ENCODE assay signal across 14 mouse cellular contexts in the genomic region with DNA sequence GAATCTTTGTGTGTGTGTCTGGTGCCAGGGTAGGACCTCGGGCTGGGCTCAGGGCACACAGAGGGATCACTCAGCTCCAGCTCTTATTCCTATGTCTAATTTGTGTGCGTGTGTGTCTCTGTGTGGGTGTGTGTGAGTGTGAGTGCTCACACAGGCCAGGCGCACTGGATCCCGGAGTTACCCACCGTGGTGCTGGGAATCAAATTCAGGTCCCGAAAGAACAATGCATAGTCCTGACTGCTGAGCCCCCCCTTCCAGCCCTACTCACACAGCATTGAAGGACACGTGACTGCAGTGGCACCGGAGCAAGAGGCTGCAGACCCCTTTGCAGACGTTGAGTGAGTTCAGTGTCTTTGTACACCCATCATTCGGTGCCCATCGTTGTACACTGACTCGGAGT. TPM values are rescaled to one million over a fixed set of nuclear protein-coding genes. Genes with fewer than 3 reads are reported as not detected.
DNase-seq lines count a peak whose midpoint lies in the region; ATAC-seq lines count a peak whose summit lies in the region.
"Had no signal": no experiment of that assay in that cellular context is flagged by ENCODE, and none has a peak within 500 bp of the region (broad histone marks: within the 10 kb centered on the region; RNA-seq: fewer than 3 reads in every experiment).

No protein-coding gene starts in this region.

- no peaks in the 10 kb centered on the region for H3K27me3 ChIP-seq in heart, embryonic 11.5 days (ENCODE audit: control insufficient read depth, insufficient read depth, low read length)
- no peaks in the 10 kb centered on the region for H3K27me3 ChIP-seq in kidney, embryonic 15.5 days
- no peaks in the 10 kb centered on the region for H3K27me3 ChIP-seq in embryonic facial prominence, embryonic 11.5 days (ENCODE audit: control insufficient read depth, insufficient read depth, low read length)
- no peaks in the 10 kb centered on the region for H3K27me3 ChIP-seq in limb, embryonic 10.5 days (ENCODE audit: low read depth, poor library complexity, severe bottlenecking)

- 90% methylated on average over 12 of the region's 12 CpGs for WGBS in heart, embryonic 11.5 days (ENCODE audit: insufficient replicate concordance)
- 91% methylated on average over 12 of the region's 12 CpGs for WGBS in kidney, embryonic 15.5 days
- WGBS in embryonic facial prominence, embryonic 11.5 days, result 91% methylated on average over 12 of the region's 12 CpGs
- WGBS in limb, embryonic 10.5 days, result 98% methylated on average over 12 of the region's 12 CpGs

- H3K27ac ChIP-seq in heart, embryonic 11.5 days (ENCODE audit: low read depth, low read length), result peak overlapping the region; percentile 98
- peak overlapping the region; percentile 93; the same call in 1 of the 2 replicates for H3K27ac ChIP-seq in kidney, embryonic 15.5 days
- H3K27ac ChIP-seq in embryonic facial prominence, embryonic 11.5 days (replicated peaks; ENCODE audit: low read depth, low read length), result peak overlapping the region; percentile 82
- peak overlapping the region; percentile 83 for H3K27ac ChIP-seq in limb, embryonic 10.5 days

- intact Hi-C loops in heart, postnatal 36 days (cut with DNase I), result loop anchor here (2.0 kb wide), 1 partner anchor 16 kb away; no protein-coding TSS in a partner anchor

- peak overlapping the region; percentile 54; the same call in 1 of the 2 replicates for H3K4me3 ChIP-seq in heart, embryonic 11.5 days (ENCODE audit: low read depth, low read length)
- H3K4me3 ChIP-seq in kidney, embryonic 15.5 days (replicated peaks), result no peak overlapping the region
- H3K4me3 ChIP-seq in embryonic facial prominence, embryonic 11.5 days (ENCODE audit: low read depth, low read length), result no peak overlapping the region
- peak overlapping the region; percentile 46; the same call in 1 of the 2 replicates for H3K4me3 ChIP-seq in limb, embryonic 10.5 days

- no peaks in the 10 kb centered on the region for H3K9me3 ChIP-seq in heart, embryonic 11.5 days (replicated peaks; ENCODE audit: control insufficient read depth, low read length)
- no peaks in the 10 kb centered on the region for H3K9me3 ChIP-seq in kidney, embryonic 15.5 days (replicated peaks)
- H3K9me3 ChIP-seq in embryonic facial prominence, embryonic 11.5 days (replicated peaks; ENCODE audit: control insufficient read depth, low read length), result no peaks in the 10 kb centered on the region
- no peaks in the 10 kb centered on the region for H3K9me3 ChIP-seq in limb, embryonic 10.5 days (replicated peaks)
- H3K9me3 ChIP-seq: G1E had no signal

- H3K4me2 ChIP-seq in heart, embryonic 11.5 days, result peak overlapping the region; percentile 88
- peak overlapping the region; percentile 61 for H3K4me2 ChIP-seq in kidney, embryonic 15.5 days
- H3K4me2 ChIP-seq in embryonic facial prominence, embryonic 11.5 days (ENCODE audit: low read depth, low read length), result no peak overlapping the region; the same call in 1 of the 2 replicates

- peaks cover 71% of the 10 kb centered on the region for H3K4me1 ChIP-seq in heart, embryonic 11.5 days (ENCODE audit: control insufficient read depth, insufficient read depth, low read length)
- peaks cover 62% of the 10 kb centered on the region for H3K4me1 ChIP-seq in kidney, embryonic 15.5 days
- H3K4me1 ChIP-seq in embryonic facial prominence, embryonic 11.5 days (ENCODE audit: control insufficient read depth, insufficient read depth, low read length), result peaks cover 17% of the 10 kb centered on the region
- H3K4me1 ChIP-seq in limb, embryonic 10.5 days, result peaks cover 60% of the 10 kb centered on the region

- no peak for DNase-seq in heart, postnatal 36 days
- no peak for DNase-seq in kidney, adult 9 months
- no peak for DNase-seq in embryonic facial prominence, embryonic 11.5 days (ENCODE audit: low spot score)
- DNase-seq in limb, embryonic 10.5 days (ENCODE audit: low spot score), result no peak
- no peak for DNase-seq in adrenal gland, postnatal 10 days
- DNase-seq: kidney, postnatal 14 days; liver had no signal

- no peaks in the 10 kb centered on the region for H3K36me3 ChIP-seq in heart, embryonic 11.5 days (ENCODE audit: control insufficient read depth, insufficient read depth, low read length)
- peaks cover 12% of the 10 kb centered on the region; the same call in 1 of the 2 replicates for H3K36me3 ChIP-seq in kidney, embryonic 15.5 days
- H3K36me3 ChIP-seq in embryonic facial prominence, embryonic 11.5 days (replicated peaks; ENCODE audit: control insufficient read depth, insufficient read depth, low read depth, low read length), result no peaks in the 10 kb centered on the region
- H3K36me3 ChIP-seq in limb, embryonic 10.5 days, result peaks cover 39% of the 10 kb centered on the region

- H3K9ac ChIP-seq in heart, embryonic 11.5 days (ENCODE audit: low read depth, low read length), result no peak overlapping the region
- H3K9ac ChIP-seq in kidney, embryonic 15.5 days, result no peak overlapping the region
- H3K9ac ChIP-seq in embryonic facial prominence, embryonic 11.5 days (replicated peaks; ENCODE audit: low read length), result no peak overlapping the region

- ATAC-seq in heart, embryonic 11.5 days (replicated peaks; ENCODE audit: insufficient number of reproducible peaks, low FRiP score, low TSS enrichment), result no peak
- no peak for ATAC-seq in kidney, embryonic 15.5 days (replicated peaks; ENCODE audit: low FRiP score)
- no peak for ATAC-seq in embryonic facial prominence, embryonic 11.5 days (replicated peaks; ENCODE audit: insufficient number of reproducible peaks, low FRiP score, low TSS enrichment, low read depth)

RNA-seq across cellular contexts. Expression of a gene that starts 26.1 kb away (rescaled TPM):
- 41.5 and 45.9 TPM in 2 replicates for polyA plus RNA-seq in heart, embryonic 11.5 days (2014; fragmentation: Nextera tagmentation; extraction: Ambion mirVana)
- 10 to 100 TPM; 51.2 to 59.1 TPM for total RNA-seq in heart, postnatal 36 days (2021)
- polyA plus RNA-seq in kidney, embryonic 15.5 days (2015; fragmentation: Nextera tagmentation; extraction: Ambion mirVana), result 46.4 and 51.3 TPM in 2 replicates
- polyA plus RNA-seq in embryonic facial prominence, embryonic 11.5 days (2014; fragmentation: Nextera tagmentation; extraction: Ambion mirVana), result 30.1 and 34.4 TPM in 2 replicates
- 49.8 and 52.3 TPM in 2 replicates for polyA plus RNA-seq in limb, embryonic 10.5 days (2016; fragmentation: Nextera tagmentation; extraction: Ambion mirVana)
- 100 to 1,000 TPM; 122 to 123 TPM for total RNA-seq in adrenal gland, postnatal 10 days (2021)

RNA-seq across cellular contexts. Expression of a gene that starts 48.0 kb away (rescaled TPM):
- polyA plus RNA-seq in heart, embryonic 11.5 days (2014; fragmentation: Nextera tagmentation; extraction: Ambion mirVana), result 0.97 and 1.1 TPM in 2 replicates
- total RNA-seq in heart, postnatal 36 days (2021), result not detected
- 0.12 and 0.79 TPM in 2 replicates for polyA plus RNA-seq in kidney, embryonic 15.5 days (2015; fragmentation: Nextera tagmentation; extraction: Ambion mirVana)
- not detected in 2 replicates for polyA plus RNA-seq in embryonic facial prominence, embryonic 11.5 days (2014; fragmentation: Nextera tagmentation; extraction: Ambion mirVana)
- not detected in 2 replicates for polyA plus RNA-seq in limb, embryonic 10.5 days (2016; fragmentation: Nextera tagmentation; extraction: Ambion mirVana)
- 1 to 10 TPM; 1.3 to 9.6 TPM for total RNA-seq in adrenal gland, postnatal 10 days (2021)
- total RNA-seq: layer of hippocampus, postnatal 10 days had no signal
- polyA plus RNA-seq: C2C12; frontal cortex, adult 2 months; G1E; midbrain, embryonic 16.5 days had no signal

RNA-seq across cellular contexts. Expression of a gene that starts 51.9 kb away (rescaled TPM):
- polyA plus RNA-seq in heart, embryonic 11.5 days (2014; fragmentation: Nextera tagmentation; extraction: Ambion mirVana), result 8.1 and 10.5 TPM in 2 replicates
- 1 to 10 TPM; 3.1 to 3.5 TPM for total RNA-seq in heart, postnatal 36 days (2021)
- 32.9 and 33.0 TPM in 2 replicates for polyA plus RNA-seq in kidney, embryonic 15.5 days (2015; fragmentation: Nextera tagmentation; extraction: Ambion mirVana)
- 13.6 and 14.7 TPM in 2 replicates for polyA plus RNA-seq in embryonic facial prominence, embryonic 11.5 days (2014; fragmentation: Nextera tagmentation; extraction: Ambion mirVana)
- polyA plus RNA-seq in limb, embryonic 10.5 days (2016; fragmentation: Nextera tagmentation; extraction: Ambion mirVana), result 19.0 and 21.7 TPM in 2 replicates
- 10 to 100 TPM; 11.2 to 16.4 TPM for total RNA-seq in adrenal gland, postnatal 10 days (2021)

RNA-seq across cellular contexts. Expression of a gene that starts 52.0 kb away (rescaled TPM):
- 67.5 and 83.5 TPM in 2 replicates for polyA plus RNA-seq in heart, embryonic 11.5 days (2014; fragmentation: Nextera tagmentation; extraction: Ambion mirVana)
- 10 to 100 TPM; 38.5 to 40.4 TPM for total RNA-seq in heart, postnatal 36 days (2021)
- polyA plus RNA-seq in kidney, embryonic 15.5 days (2015; fragmentation: Nextera tagmentation; extraction: Ambion mirVana), result 143 and 145 TPM in 2 replicates
- 122 and 130 TPM in 2 replicates for polyA plus RNA-seq in embryonic facial prominence, embryonic 11.5 days (2014; fragmentation: Nextera tagmentation; extraction: Ambion mirVana)
- 164 and 173 TPM in 2 replicates for polyA plus RNA-seq in limb, embryonic 10.5 days (2016; fragmentation: Nextera tagmentation; extraction: Ambion mirVana)
- 10 to 100 TPM; 41.7 to 43.0 TPM for total RNA-seq in adrenal gland, postnatal 10 days (2021)

Comparison
In these comparisons a context has a peak if more than half of its experiments do, and no peak if none do; other contexts are left out.
1. H3K4me3 ChIP-seq: peak in heart, embryonic 11.5 days (single experiment) and limb, embryonic 10.5 days (single experiment); none in kidney, embryonic 15.5 days (single experiment) and embryonic facial prominence, embryonic 11.5 days (single experiment).
2. Peak in every context shown above with its lines, with median percentiles within 50 percentile points of each other: H3K27ac ChIP-seq.